Mouse (Mus musculus): ENCODE measurements around the gene Dact2.

- TF ChIP-seq POLR2A (IDR thresholded peaks at IDR 0.05; ENCODE audit: borderline replicate concordance, low read depth, low read length) (no peak), CTCF (IDR thresholded peaks at IDR 0.05; ENCODE audit: low read depth, low read length) (no peak)
These were observed 29.7 kb downstream of the Dact2 start for GRCm38 (mm10) chr17:14174401-14174800.

Data from bone marrow macrophage, adult 2 months (primary cell).